Mouse (Mus musculus): ENCODE results near the gene Arl16.
"Not testable (repeated sequence)": the region's sequence is repeated elsewhere in the genome, so short reads cannot be mapped to it uniquely, and the experiment has no call there.

The Arl16 gene

DNA sequence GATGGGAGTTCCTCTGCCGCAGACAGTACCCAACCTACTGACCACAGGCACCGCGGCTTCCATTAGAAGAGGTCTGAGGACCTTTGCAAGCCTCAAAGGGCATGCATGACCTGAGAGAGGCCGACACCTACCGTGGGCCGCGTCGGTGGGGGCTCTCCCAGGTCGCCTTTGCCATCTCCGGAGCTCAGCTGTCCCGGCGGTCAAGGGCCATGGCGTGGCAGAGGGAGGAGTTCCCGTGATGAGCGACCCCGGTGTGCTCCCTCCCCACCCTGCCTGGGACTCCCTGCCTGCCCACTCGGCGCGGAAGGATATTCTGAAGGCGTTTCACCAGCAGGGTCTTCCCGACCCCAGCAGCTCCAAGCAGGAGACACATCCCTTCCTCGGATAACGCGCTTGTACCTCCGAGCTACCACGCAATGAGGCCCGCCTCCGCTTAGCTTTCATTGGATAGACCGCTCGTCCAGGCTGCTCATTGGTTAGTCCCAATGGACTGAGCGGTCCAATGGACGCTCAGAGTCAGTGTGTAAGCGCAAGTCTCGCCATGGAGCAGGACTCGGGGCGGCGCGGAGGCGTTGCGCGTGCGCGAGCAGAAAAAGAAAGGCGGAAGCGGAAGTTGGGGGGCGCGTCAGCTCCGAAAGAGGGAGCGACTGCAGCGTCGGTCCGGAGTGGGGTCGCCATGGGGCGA is at the start of gene Arl16:
Gene Arl16 (minus strand): TSS at position 557 of the 685 bp plus-strand sequence.
- peak; percentile 95 for DNase-seq (ENCODE audit: low spot score in 2 of 2)

DNA sequence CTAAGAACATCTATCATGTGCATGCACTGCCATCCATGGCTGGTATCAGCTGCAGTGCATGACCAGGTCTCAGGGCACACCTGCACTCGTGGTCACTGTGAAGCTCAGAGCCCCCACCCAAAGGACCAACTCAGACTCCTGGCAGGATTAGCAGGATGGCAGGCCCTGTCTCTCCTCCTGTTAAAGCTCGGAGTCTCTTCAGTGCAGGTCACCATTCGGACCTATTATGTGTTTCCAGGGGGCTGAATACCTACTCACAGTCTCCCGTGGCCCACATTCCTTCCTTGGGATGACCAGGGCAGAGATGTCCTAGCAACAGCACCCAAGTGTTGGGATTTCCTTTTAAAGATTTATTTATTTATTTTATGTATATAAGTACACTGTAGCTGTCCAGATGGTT is 49.7 kb upstream of the Arl16 start:
- DNase-seq (ENCODE audit: low spot score in 2 of 2), result no peak

DNA sequence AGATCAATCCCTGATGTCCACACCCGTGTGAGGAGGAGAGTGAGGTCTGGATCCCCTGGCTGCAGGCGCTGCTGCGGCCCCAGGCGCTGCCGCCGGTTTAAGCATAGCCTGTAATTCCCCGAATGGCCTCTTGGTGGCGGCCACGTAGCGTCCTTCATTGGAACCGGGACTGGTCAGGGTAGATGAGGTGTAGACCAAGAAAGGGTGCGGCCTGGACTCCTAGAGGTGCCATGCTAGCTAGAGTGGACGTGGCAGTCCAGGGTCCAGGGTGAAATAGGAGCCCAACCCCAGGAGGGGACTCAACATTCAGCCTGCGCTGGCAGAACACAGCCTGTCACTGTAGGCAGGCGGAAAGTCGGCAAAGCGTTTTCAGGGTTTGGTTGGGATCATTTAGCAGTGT is 48.2 kb upstream of the Arl16 start:
- DNase-seq (ENCODE audit: low spot score in 2 of 2), result peak; percentile 75 to 77

DNA sequence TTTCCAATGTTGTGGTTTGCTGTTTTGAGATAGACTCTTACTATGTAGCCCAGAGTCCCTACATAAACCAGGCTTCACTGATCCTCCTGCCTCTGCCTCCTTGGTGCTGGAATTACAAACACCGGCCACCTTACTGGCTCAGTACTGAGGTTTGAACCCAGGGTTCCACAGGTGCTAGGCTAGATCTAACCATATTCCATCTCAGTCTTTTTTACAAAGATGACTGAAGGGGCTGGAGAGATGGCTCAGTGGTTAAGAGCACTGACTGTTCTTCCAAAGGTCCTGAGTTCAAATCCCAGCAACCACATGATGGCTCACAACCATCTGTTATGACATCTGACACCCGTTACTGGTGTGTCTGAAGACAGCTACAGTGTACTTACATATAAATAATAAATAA is 46.9 kb upstream of the Arl16 start:
- not testable (repeated sequence) for DNase-seq (ENCODE audit: low spot score in 2 of 2)

DNA sequence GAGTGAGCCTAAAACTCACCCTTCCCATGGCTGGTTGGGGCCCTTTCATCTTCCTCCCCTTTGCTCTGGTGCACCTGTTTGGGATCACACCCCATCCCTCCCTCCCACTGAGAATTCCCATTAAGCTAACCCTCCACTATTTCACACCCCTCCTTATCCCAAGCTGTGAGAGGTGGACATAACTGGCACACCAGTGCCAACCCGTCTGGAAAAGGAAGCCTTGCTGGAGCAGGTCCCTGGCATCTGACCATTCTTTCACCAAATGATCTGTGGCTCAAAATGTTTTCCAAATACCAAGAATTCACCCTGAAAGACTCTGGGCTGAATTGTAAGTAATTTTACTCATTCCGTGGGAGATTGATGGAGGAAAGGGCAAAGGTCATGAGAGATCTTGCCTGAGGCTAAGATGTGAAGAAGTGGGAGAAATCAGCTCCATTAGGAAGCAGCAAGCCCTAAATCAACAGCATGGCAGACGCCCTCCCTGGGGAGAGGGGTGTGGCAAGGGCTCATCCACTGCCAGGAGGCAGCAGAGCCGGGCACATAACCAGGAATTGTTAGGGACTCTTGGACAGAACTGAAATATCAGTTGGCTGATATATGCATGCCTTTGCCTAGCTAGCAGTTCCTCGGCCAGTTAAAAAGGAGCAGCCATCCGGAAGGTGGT is 45.5 kb upstream of the Arl16 start:
- DNase-seq (ENCODE audit: low spot score in 2 of 2), result no peak

DNA sequence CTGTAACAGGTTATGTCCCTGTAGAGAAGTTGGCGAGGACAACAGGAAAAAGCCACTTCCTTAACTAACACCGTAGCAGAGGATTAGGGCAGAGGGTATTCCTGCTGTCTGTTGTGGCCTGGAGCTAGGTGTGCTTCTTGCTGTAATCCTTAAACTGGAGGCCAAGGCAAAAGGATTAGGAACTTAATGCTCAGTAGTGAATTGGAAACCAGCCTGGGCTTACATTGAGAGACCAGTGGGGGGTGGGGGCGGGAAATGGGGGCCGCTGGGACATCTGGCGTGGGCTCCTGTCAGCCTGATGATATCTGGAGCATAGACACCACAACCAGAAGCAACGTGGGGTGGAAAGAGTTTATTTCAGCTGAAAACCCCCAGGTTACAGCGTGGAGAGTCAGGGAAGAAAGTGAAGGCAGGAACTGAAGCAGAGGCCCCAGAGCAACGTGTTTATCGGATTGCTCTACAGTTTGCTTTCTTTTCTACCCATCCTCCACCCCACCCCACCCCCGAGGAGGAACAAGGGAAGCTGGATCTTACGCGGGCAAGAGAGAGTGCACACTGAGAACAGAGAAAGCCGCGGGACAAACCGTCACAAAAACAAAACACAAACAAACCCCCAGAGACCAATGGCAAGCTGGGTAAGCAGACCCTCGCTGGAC is 43.1 kb upstream of the Arl16 start:
- DNase-seq (ENCODE audit: low spot score in 2 of 2), result no peak

DNA sequence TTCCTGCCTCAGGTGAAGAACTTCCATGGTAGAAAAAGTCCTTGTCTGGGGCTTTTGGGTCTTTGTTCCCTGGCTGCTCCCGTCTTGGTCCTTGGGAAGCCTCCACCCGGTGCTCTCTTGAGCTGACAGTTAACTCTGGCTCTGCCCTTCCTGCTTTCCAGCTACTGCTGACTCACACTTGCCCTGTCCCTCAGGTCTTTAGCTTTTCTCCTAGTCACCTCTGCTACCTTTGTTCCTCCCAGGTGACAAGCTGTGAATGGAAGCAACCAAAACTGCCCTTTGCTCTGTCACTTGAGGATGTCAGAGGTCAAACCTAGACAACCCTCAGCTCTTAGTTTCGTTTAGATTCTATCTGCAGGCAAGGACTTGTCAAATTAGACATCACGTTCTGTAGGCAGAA is 42.5 kb upstream of the Arl16 start:
- DNase-seq (ENCODE audit: low spot score in 2 of 2), result no peak

DNA sequence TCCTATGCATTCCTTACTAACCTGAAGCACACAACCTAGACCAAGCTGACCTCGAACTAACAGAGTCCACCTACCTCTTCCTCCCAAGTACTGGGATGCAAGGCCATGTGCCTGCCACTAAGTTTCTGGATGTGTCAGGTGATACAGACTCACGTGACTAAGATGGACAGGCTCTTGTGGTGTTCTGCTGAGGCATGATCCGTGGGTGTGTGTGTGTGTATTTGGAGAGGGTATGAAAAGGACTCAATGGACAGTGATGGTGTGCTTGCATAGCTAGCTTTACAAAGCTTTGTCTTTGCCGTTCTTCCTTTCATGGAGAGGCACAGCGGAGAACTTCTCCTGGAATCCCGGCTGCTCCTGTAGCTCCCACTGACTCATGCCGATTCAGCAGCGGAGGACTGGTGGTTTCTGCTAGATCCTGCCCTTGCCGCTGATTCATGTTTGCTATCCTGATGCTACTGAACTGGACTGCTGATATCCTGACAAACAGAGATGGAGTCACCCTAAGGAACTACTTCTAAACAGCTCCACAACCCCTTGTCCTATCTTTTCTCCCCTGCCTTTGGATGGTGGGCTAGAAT is 41.0 kb upstream of the Arl16 start:
- no peak for DNase-seq (ENCODE audit: low spot score in 2 of 2)

DNA sequence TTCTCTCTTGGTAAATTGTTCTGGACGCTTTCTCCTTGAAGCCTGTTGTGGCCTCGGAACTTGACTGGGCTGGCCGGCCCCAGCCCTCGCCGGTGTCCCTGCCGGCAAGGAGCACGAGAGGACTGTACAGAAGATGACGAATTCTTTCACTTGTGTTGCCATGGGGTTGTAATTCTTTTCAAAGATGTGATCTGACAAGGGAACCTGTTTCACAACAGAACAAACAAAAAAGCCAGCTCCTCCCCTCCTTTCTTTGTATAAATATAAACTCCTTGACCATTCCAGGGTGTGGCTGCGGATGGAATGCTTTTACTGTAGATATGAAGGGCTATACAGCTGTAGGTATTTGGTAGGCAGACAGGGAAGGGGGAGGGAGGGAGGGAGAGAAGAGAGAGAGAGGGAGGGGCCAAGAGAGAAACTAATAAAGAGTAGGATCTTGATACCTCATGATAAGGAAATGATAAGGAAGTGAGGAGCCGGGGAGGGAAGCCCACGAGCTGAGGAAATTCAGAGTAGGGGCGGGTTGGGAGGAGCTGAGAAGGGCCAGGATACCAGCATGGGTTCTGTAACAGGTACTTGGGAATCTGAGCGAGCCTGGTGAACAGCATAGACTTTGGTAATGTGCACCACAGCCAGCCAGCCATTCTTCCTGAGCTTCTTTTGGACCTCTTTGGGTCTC is 40.3 kb upstream of the Arl16 start:
- DNase-seq (ENCODE audit: low spot score in 2 of 2), result no peak

DNA sequence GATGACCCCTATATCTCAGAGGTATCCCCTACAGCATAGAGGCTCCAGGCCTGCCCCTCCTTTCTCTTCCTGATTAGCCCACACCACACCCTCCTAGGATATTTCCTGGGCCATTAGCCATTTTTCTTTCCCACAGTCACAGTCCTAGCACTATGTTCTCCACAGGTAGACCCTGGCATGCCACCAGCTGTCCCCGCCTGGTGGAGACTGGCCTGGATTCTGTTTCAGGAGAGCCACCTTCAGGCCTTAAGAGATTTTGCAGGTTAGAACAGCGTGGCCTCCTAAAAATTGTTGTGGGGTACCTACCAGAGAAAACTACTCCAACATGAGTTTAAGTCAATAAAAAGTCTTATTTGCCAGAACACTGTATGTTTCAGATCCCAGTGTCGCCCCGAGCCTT is 39.5 kb upstream of the Arl16 start:
- DNase-seq (ENCODE audit: low spot score in 2 of 2), result no peak

DNA sequence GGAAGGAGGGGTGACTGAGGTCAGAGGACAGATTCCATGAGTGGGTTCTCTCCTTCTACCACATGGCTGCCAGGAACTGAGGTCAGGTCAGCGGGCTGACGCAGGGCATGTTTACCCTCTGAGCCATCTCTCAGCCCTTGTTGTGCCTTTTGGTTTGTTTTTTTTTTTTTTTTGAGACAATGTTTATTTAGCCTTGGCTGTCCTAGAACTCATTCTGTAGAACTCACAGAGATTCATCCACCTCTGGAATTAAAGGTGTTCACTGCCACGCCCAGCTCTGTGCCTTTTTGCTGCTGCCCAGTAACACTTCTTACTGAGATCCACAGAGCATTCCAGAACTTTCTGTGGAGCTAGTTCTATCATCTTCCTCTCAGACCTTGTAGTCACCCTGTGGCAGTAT is 38.3 kb upstream of the Arl16 start:
- DNase-seq (ENCODE audit: low spot score in 2 of 2), result no peak

DNA sequence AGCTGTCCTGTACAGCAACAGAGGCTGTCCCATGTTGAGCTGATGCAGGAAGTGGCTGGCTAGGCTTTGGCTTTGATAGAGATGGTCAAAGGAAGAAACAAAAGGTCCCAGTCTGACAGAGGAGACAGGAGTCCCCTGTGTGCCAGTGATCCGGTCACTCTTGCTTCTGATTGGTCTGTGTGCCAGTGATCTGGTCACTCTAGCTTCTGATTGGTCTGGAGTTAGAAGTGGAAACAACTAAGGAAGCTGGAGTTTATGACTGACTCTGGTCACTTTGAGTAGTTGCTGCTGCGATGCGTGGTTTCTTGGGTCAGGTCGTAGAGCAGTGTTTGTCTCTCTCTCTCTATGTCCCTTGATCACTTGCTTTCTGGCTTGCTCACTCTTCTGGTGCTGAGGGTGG is 34.3 kb upstream of the Arl16 start:
- DNase-seq (ENCODE audit: low spot score in 2 of 2), result no peak

DNA sequence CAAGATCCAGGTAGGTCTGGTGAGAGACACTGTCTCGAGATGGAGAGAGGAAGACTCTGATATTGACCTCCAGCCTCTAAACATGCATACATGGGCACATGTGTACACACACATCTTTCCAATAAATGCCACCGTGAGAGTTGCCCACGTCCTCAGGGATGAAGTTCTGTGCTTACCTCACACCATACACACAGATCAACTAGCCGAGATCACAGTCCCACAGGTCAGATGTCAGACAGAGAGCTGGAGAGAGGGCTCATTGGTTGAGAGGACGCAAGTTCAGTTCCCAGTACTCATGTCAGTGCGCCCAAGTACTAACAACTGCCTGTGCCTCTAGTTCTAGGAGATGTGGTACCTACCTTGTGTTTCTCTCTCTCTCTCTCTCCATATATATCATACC is 33.6 kb upstream of the Arl16 start:
- no peak for DNase-seq (ENCODE audit: low spot score in 2 of 2)

DNA sequence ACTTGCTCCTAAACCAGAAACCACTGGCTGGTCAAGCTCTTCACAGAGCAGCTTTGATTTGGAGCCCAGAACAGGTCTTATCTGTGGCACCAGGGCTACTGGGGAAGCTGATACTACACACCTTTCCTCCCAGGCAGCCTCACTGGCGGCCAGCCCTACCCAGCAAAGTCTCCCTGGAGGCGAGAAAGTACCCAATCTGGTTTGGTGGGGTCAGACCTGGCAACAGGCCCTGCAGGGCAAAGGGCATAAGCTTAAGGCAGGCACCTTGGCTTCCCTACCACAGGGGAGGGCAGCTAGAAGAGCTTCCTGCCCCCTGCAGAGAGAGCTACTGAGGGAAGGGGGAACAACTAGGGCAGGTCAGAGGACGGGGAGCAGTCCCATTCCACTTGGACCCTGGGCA is 33.0 kb upstream of the Arl16 start:
- DNase-seq (ENCODE audit: low spot score in 2 of 2), result no peak

DNA sequence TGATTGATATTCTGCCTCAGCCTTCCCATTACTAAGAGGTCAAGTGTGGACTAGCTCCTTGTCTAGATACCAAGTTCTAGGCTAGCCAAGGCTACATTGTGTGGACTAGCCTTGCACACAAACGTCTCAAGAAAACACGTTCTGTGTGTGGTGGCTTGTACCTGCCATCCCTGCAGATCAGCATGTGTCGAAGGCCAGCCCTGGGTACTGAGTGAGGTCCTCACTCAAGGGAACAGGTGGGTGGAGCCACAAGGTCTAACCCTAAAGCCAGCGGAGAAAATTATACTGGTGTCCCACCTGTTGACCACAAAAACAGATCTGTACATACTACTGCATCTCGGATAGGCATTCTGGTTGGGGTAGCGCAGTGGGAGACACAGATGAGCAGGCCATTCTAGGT is 32.5 kb upstream of the Arl16 start:
- DNase-seq (ENCODE audit: low spot score in 2 of 2), result no peak

DNA sequence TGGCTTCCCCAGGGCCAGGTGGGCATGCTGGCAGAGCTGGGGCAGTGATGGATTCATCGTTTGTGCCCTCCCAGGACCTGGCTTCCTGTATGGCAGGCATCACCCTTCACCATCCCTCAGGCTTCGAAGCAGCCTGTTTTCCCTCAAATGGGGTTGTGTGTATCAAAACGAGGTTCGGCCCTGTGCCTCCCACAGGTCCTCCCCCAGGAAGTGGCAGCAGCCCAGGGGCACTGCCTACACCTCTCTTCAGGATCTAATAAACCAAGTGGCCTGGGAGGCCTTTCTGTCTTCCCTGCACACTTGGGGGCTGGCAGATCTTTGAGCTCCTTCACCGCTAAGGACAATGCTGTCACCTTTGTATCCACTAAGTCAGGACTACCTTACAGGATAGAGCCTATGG is 31.5 kb upstream of the Arl16 start:
- DNase-seq (ENCODE audit: low spot score in 2 of 2), result no peak

DNA sequence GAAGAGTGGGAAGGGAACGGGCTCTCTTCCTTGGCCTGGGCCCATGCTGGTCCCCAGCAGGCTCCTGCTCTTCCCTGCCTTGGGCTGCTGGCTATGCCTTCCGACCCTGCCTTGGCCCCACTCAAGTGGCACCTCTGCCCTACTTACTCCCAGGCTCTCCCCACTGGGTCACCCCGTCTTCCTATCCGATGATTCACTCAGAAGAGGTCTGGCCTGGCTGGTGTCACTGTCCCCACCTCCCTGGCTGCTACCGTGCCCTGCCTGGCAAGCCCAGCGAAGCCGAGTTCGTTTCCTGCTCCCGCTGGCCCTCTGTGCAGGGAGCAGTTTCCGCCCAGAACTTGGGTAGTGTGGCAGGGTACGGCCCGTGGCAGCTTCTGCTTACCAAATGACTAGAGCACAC is 30.8 kb upstream of the Arl16 start:
- no peak for DNase-seq (ENCODE audit: low spot score in 2 of 2)

DNA sequence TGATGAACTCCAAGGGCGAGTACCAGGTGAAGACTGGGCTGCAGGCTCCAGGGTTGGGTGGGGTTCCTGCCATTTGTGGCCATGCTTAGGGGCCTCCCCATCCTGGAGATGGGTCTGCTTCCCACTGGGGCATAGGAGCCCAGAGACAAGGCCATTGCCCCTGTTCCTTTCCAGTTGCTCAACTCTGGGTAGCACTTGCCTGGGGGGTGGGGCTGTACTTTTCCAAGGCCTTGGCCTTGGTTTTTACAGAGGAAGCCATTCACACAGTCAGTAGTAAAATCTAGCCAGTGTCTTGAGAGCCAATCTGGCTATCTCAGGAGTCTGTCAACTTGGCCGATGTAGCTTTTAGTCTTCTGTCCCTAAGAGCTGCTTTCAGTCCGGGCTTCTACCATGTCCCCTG is 30.0 kb upstream of the Arl16 start:
- no peak for DNase-seq (ENCODE audit: low spot score in 2 of 2)

DNA sequence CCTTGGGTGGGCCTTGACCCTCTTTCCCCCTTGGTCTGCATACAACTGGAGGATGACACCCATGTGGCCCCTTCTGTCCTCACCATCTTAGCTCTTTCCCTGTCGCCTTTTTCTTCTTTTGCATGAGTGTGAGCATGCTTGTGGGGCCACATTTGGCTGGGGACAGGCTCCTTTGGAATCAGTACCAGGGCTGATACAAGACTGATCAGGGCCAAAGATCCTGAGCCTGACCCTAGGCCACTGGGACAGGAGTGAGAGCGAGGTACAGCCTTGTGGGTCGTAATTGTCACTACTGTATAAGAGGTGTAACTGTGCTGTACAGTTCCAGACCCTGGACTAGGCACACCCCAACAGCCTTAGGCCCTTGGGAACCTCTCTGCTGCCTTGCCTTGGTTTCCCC is 26.5 kb upstream of the Arl16 start:
- no peak for DNase-seq (ENCODE audit: low spot score in 2 of 2)

DNA sequence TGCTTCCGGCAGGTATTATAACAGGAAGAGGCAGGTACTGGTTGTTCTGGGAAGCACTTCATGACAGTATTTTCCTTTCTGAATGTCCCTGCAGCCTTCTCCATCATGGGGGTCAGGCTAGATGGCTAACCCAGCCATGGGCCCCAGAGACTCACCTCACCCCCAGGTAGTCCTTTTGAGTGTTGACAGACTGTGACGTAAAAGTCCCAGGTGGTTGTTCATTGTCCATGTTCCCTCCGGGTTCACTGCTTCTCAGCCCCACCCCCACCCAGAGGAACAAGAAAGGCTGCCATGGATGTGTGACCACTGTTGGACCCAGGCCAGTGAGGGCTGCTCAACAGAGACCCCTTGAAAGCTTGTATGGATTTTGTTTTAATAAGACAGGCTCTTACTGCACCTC is 25.9 kb upstream of the Arl16 start:
- DNase-seq (ENCODE audit: low spot score in 2 of 2), result no peak

DNA sequence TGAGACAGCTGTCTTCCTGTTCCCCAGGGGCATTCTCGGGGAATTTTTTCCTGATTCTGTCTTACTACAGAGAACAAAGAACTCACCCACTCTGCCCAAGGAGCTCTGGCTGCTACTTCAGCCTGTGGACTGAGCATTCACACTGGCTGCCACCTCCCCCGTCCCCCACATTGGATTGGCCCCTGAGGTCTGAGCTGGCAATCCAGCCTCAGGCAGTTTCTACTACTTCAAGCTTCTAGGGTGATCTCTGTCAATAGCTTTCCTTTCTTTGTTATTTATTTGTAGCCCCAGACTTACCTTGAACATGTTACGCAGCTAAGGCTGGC is 25.4 kb upstream of the Arl16 start:
- DNase-seq (ENCODE audit: low spot score in 2 of 2), result no peak

DNA sequence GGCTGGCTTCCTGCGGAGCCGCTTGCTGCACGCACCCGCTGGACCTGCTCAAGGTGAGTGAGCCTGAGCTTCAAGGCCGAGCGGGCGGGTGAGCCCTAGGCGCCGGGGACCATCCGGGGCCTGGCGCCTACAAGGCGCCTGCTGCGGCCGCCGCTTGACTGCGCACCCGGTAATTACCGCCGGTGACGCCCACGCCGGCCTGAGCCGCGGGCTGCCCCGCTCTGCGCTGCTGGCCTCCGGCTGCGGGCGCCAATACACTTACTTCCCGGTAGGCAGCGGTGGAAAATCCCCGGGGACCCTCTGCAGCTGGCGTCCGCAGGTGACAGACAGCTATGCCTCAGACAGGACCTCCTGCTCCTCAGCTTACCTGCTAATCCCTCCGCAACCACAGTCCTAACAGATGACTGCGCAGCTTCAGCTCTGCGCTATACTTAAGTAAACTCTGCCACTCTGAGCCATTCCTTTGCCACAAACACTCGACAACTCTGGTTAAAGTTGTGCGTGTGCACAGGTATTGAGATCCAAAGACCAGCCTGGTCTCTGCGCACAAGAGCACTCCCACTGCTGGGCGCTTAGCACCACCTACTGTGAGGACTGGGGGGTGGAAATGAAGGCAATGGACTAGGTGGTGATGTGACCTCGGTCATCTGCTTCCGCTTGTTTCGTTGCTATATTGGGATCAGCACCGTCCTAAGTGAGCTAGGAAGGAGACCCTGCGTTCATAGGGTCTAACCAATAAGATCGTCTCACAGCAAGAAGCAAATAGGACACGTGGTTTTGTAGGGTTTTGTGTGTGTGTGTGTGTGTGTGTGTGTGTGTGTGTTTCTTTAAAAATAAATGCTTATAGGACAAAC is 24.8 kb upstream of the Arl16 start:
- peak; percentile 43 to 60 for DNase-seq (ENCODE audit: low spot score in 2 of 2)

All from spleen, postnatal 36 days (tissue).